In genomic region chr6:30461755-30462344, GRCm38 (mm10) we compare ENCODE assay signal across 12 mouse cellular contexts. TPM values are rescaled to one million over a fixed set of nuclear protein-coding genes. Genes with fewer than 3 reads are reported as not detected.
A peak's percentile ranks its signal among the peaks of the same experiment; 100 is the strongest.
DNase-seq lines count a peak whose midpoint lies in the region; ATAC-seq and TF ChIP-seq lines count a peak whose summit lies in the region.
"Had no signal": no experiment of that assay in that cellular context is flagged by ENCODE, and none has a peak within 500 bp of the region (broad histone marks: within the 10 kb centered on the region; RNA-seq: fewer than 3 reads in every experiment).

No protein-coding gene starts in this region.

- peaks cover 37% of the 10 kb centered on the region for H3K4me1 ChIP-seq in cerebellum, adult 2 months (ENCODE audit: control insufficient read depth, insufficient read depth, low read length)
- peaks cover 51% of the 10 kb centered on the region for H3K4me1 ChIP-seq in kidney, embryonic 16.5 days (ENCODE audit: insufficient read depth, low read length)
- H3K4me1 ChIP-seq in embryonic facial prominence, embryonic 13.5 days = peaks cover 41% of the 10 kb centered on the region
- H3K4me1 ChIP-seq in limb, embryonic 12.5 days (replicated peaks) = peaks cover 53% of the 10 kb centered on the region

- no peaks in the 10 kb centered on the region for H3K27me3 ChIP-seq in cerebellum, adult 2 months (ENCODE audit: control insufficient read depth, insufficient read depth, low read length)
- no peaks in the 10 kb centered on the region for H3K27me3 ChIP-seq in kidney, embryonic 16.5 days (ENCODE audit: insufficient read depth, low read length)
- no peaks in the 10 kb centered on the region for H3K27me3 ChIP-seq in embryonic facial prominence, embryonic 13.5 days
- H3K27me3 ChIP-seq in limb, embryonic 12.5 days = no peaks in the 10 kb centered on the region

- no peaks in the 10 kb centered on the region for H3K9me3 ChIP-seq in kidney, embryonic 16.5 days (ENCODE audit: low read length)
- no peaks in the 10 kb centered on the region for H3K9me3 ChIP-seq in embryonic facial prominence, embryonic 13.5 days
- no peaks in the 10 kb centered on the region for H3K9me3 ChIP-seq in limb, embryonic 12.5 days

- H3K27ac ChIP-seq in cerebellum, adult 2 months (ENCODE audit: insufficient read depth, low read length) = peak overlapping the region; percentile 99
- H3K27ac ChIP-seq in kidney, embryonic 16.5 days (ENCODE audit: low read length) = peak overlapping the region; percentile 98
- H3K27ac ChIP-seq in embryonic facial prominence, embryonic 13.5 days = peak overlapping the region; percentile 97
- H3K27ac ChIP-seq in limb, embryonic 12.5 days = peak overlapping the region; percentile 98

- no peak for ATAC-seq in kidney, embryonic 16.5 days (ENCODE audit: low FRiP score, low TSS enrichment)
- ATAC-seq in embryonic facial prominence, embryonic 13.5 days (ENCODE audit: insufficient number of reproducible peaks, insufficient read depth, low FRiP score, low TSS enrichment, low read depth) = no peak
- ATAC-seq in limb, embryonic 12.5 days (ENCODE audit: insufficient number of reproducible peaks, insufficient read depth, low FRiP score, low TSS enrichment, low read depth) = no peak

- TF ChIP-seq POLR2A in cerebellum, adult 2 months (IDR thresholded peaks at IDR 0.05; ENCODE audit: borderline replicate concordance, insufficient read depth, low read length) = no peak

- 53% methylated on average over 13 of the region's 13 CpGs for WGBS in cerebellum, adult 2 months
- 83% methylated on average over 11 of the region's 13 CpGs for WGBS in kidney, embryonic 16.5 days
- 92% methylated on average over 12 of the region's 13 CpGs for WGBS in embryonic facial prominence, embryonic 13.5 days
- WGBS in limb, embryonic 12.5 days = 86% methylated on average over 10 of the region's 13 CpGs

- H3K36me3 ChIP-seq in kidney, embryonic 16.5 days (ENCODE audit: insufficient read depth, low read length) = peaks cover 5% of the 10 kb centered on the region; the same call in 1 of the 2 replicates
- no peaks in the 10 kb centered on the region for H3K36me3 ChIP-seq in embryonic facial prominence, embryonic 13.5 days
- H3K36me3 ChIP-seq in limb, embryonic 12.5 days = peaks cover 3% of the 10 kb centered on the region; the same call in 1 of the 2 replicates

- H3K4me2 ChIP-seq in kidney, embryonic 16.5 days (replicated peaks; ENCODE audit: low read depth, low read length) = no peak overlapping the region
- no peak overlapping the region for H3K4me2 ChIP-seq in embryonic facial prominence, embryonic 13.5 days
- H3K4me2 ChIP-seq in limb, embryonic 12.5 days = no peak overlapping the region

- TF ChIP-seq CTCF in cerebellum, adult 2 months (IDR thresholded peaks at IDR 0.05; ENCODE audit: borderline replicate concordance, insufficient read depth, low read depth, low read length) = no peak

- no peak overlapping the region for H3K4me3 ChIP-seq in cerebellum, adult 2 months (replicated peaks; ENCODE audit: insufficient read depth, low read depth, low read length)
- no peak overlapping the region for H3K4me3 ChIP-seq in kidney, embryonic 16.5 days (ENCODE audit: low read length)
- no peak overlapping the region for H3K4me3 ChIP-seq in embryonic facial prominence, embryonic 13.5 days
- H3K4me3 ChIP-seq in limb, embryonic 12.5 days (replicated peaks) = no peak overlapping the region

- DNase-seq in cerebellum, adult 2 months = no peak
- DNase-seq in cerebellum, adult 11 months = no peak
- DNase-seq in kidney, postnatal 25 days = no peak
- DNase-seq in ovary, postnatal 36 days (ENCODE audit: low spot score) = no peak
- no peak for DNase-seq in urinary bladder, postnatal 36 days (ENCODE audit: low spot score in 2 of 2)
- DNase-seq: adrenal gland, postnatal 25 days; gastrocnemius, postnatal 25 days; liver, postnatal 0 days had no signal

- no peak overlapping the region for H3K9ac ChIP-seq in kidney, embryonic 16.5 days (replicated peaks; ENCODE audit: low read length)
- 0 out of 2 replicates have a peak overlapping the region, but pooled peaks have one; percentile 75 for H3K9ac ChIP-seq in embryonic facial prominence, embryonic 13.5 days
- H3K9ac ChIP-seq in limb, embryonic 12.5 days (replicated peaks) = no peak overlapping the region
- H3K9ac ChIP-seq: liver, postnatal 0 days had no signal

RNA-seq across cellular contexts. Expression of gene Tmem209, which starts 47.7 kb away (rescaled TPM):
- polyA plus RNA-seq in cerebellum, adult 2 months (2012; rRNA removed) = 33.9 and 36.7 TPM in 2 replicates
- polyA plus RNA-seq in kidney, embryonic 16.5 days (2015; fragmentation: Nextera tagmentation; extraction: Ambion mirVana) = 45.6 and 51.4 TPM in 2 replicates
- polyA plus RNA-seq in embryonic facial prominence, embryonic 13.5 days (2015; fragmentation: Nextera tagmentation; extraction: Ambion mirVana) = 30.4 and 35.4 TPM in 2 replicates
- polyA plus RNA-seq in limb, embryonic 12.5 days (2016; fragmentation: Nextera tagmentation; extraction: Ambion mirVana) = 36.4 and 39.9 TPM in 2 replicates

RNA-seq across cellular contexts. Expression of gene Ssmem1, which starts 47.8 kb away (rescaled TPM):
- polyA plus RNA-seq in cerebellum, adult 2 months (2012; rRNA removed) = 0.08 and 0.17 TPM in 2 replicates
- 0.17 and 0.37 TPM in 2 replicates for polyA plus RNA-seq in kidney, embryonic 16.5 days (2015; fragmentation: Nextera tagmentation; extraction: Ambion mirVana)
- 0.23 TPM in 1 of 2 replicates, not detected in the other for polyA plus RNA-seq in embryonic facial prominence, embryonic 13.5 days (2015; fragmentation: Nextera tagmentation; extraction: Ambion mirVana)
- polyA plus RNA-seq in limb, embryonic 12.5 days (2016; fragmentation: Nextera tagmentation; extraction: Ambion mirVana) = 0.50 TPM in 1 of 2 replicates, not detected in the other
- polyA plus RNA-seq: liver, postnatal 0 days; stomach, embryonic 14.5 days had no signal
